Mouse (Mus musculus) lung, postnatal 10 days (tissue): ENCODE measurements around the gene Ppil3.

Source experiments
- DNase-seq: peaks from one replicate; pipeline ENCODE4 v3.0.0; 2021

Gene Ppil3

GRCm38 (mm10) chr1:58408141-58408540 is 37.1 kb downstream of the Ppil3 start:
- DNase-seq, result no peak

GRCm38 (mm10) chr1:58407321-58407720 is 38.0 kb downstream of the Ppil3 start:
- DNase-seq, result no peak

- no peak for DNase-seq
Measured at GRCm38 (mm10) chr1:58403745-58404144, 41.5 kb downstream of the Ppil3 start.

GRCm38 (mm10) chr1:58401396-58401795 is 43.9 kb downstream of the Ppil3 start:
- DNase-seq, result no peak

- DNase-seq, result no peak
Measured at GRCm38 (mm10) chr1:58397731-58398130, 47.6 kb downstream of the Ppil3 start.

- no peak for DNase-seq
Measured at GRCm38 (mm10) chr1:58396179-58396578, 49.1 kb downstream of the Ppil3 start.

GRCm38 (mm10) chr1:58395341-58395740 is 49.9 kb downstream of the Ppil3 start:
- DNase-seq, result no peak

- DNase-seq, result peak; percentile 74
Measured at GRCm38 (mm10) chr1:58393284-58394195, 51.7 kb downstream of the Ppil3 start.

- DNase-seq, result peak; percentile 97
Measured at GRCm38 (mm10) chr1:58392652-58393283, 52.5 kb downstream of the Ppil3 start, which contains the start of gene Bzw1. Gene Bzw1 (plus strand): TSS chr1:58392898.

- DNase-seq, result no peak
Measured at GRCm38 (mm10) chr1:58392268-58392651, 53.0 kb downstream of the Ppil3 start.

- DNase-seq, result no peak
Measured at GRCm38 (mm10) chr1:58391421-58392267, 53.6 kb downstream of the Ppil3 start.

- DNase-seq, result no peak
Measured at GRCm38 (mm10) chr1:58382586-58383281, 62.6 kb downstream of the Ppil3 start.
